Mouse (Mus musculus) hindlimb bud, embryonic 11.5 days (tissue): ENCODE measurements at regions not wholly inside any gene's neighbourhood (a gene's known extent, or its start where the extent isn't known, plus 50 kb on each side); places are given as distances from the start of the nearest gene placed in this dataset.
"Not testable (repeated sequence)": the region's sequence is repeated elsewhere in the genome, so short reads cannot be mapped to it uniquely, and the experiment has no call there.

ENCODE experiments used
- DNase-seq: peaks from one replicate; pipeline ENCODE4 v3.0.0-alpha.2; 2012; ENCODE audit warnings: low read depth, low spot score; ENCODE audit errors: extremely low spot score

DNA sequence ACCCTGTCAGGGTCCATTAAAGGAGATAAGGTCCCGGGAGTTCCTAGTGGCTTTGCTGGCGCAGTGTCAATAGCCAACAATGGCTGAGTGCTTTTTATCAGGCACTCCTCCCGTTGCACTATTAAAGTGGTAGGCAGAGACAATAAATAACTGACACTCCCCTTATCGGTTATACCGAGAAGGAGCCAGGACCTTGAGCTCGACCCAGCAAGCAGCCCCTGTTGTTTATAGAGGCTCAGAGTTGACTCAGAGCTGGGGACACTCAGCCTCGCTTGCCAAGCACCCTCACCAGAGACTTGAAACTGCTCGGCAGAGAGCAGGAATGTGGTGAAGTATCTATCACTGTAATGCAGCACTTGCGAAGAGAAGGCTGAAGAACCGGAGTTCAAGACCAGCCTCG lies 102.5 kb upstream of the Jarid2 start:
- DNase-seq, result no peak

DNA sequence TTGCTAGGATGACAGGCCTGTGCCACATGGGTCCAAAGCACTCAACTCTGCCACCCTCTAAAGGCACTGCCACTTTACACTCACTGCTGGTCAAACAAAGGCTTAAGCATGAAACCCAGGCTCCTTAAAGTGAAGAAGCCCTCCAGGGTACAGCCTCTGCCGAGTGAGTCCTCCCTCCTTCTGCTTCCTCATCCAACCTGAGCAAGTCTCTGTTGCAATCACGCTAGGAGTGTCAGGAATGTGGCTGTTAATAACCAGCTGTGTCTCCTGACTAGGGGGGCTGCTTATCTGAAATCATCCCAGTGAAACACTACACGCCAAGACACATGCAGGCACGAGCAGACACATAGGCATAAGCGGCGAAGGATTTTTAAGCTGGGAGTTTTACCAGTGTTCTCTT lies 99.2 kb upstream of the Jarid2 start:
- DNase-seq, result no peak

DNA sequence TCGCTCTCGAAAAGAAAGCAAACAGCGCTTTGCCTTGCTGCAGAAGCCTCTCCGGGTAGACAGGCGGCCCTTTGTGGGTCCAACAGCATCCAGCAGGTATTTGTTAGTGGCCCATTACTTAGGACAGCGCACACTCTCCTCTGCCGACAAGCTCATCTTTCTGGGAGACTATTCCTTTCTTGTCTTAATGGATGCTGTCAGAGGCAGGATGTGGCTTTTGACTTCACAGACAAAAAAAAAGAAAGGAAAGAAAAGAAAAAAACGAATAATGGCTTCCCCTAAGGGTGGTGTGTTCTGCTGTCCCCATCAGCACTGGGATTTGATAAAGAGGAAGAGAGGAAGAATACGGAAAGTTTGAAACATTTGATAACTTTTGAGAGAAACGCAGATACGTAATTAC lies 94.7 kb upstream of the Jarid2 start:
- DNase-seq, result no peak

DNA sequence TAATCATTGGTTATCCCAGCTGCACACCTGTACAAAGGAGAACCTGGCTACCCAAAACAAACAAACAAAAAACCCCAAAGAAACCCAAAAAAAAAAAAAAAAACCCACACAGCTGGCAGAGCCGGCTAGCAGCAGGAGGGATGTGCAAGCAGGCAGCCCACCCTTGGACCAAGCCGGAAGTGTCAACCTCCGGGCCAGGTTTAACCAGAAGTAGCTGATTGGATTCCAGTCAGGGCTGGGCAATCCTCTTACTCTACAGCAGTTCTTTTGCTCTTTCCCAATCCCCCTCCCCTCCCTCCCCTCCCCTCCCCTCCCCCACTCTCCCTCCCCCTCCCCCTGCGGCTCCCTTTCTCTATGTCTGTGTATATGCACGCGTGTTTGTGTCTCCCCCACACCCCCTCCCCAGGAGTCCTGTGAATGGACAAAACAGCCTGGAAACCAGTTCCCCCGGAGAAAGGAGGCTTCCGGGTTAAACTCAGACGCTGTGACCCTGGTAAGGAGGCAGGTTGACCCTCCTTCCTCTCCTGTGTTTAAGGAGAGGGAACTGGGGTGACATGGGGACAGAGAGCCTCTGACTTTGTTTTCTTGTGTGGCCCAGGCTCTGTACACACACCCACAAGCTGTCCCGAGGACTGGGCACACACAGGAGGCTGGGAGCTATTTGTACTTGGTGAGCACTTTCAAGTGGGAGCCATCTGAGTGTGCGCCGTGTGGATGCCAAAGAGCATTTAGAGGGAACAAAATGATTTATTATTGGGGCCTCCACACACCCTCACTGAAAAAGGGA lies 93.9 kb upstream of the Jarid2 start:
- DNase-seq, result no peak

DNA sequence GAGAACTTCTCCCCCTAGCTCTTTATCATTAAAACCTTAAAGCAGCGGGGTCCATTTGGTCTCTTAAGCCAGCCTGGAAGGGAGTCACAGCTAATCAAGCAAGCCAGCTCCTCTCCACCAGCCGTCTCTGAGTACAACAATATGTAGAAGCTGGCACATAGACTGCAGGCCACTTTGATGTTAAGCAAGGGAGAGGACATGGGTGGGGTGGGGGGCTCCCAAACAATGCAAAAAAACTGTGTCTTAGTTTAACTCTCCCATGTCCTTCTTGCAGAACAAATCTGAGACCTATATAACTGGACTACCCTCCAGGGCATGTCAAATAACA lies 93.3 kb upstream of the Jarid2 start:
- DNase-seq, result no peak

DNA sequence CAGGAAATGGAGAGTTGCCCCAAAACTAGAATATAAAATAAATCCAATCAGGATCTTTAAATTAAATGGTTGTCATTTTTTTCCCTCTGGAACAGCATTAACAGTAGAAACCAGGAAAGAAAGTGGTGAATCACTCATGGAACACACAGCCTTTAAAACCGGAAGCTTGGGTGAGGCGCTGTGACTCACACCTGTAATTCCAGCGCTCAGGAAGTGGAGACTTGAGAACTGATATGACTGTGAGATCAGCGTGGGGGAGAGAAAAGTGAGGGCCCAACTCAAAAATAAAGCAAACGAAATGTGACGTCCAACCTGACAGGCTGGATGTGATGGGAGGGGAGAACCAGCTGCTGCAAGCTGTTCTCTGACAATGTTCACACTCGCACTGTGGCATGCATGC lies 86.9 kb upstream of the Jarid2 start:
- no peak for DNase-seq

DNA sequence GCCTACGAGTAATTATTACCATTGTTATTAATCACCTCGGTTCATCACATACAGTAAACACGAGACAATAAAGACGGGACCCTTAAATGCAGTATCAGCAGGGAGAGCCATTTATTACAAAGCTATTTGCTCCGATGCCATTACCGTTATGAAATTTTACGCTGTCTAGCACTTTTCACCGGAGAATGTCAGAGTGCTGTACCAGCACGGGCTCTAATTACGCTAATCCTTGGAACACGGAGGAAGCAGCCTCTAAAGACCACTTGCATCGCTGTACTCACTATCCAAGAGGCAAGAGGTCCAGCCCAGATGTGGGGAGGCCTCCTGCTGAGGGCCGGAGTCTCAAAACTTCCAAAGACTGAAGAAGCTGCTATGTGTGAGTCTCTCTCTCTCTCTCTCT lies 79.2 kb upstream of the Jarid2 start:
- no peak for DNase-seq

DNA sequence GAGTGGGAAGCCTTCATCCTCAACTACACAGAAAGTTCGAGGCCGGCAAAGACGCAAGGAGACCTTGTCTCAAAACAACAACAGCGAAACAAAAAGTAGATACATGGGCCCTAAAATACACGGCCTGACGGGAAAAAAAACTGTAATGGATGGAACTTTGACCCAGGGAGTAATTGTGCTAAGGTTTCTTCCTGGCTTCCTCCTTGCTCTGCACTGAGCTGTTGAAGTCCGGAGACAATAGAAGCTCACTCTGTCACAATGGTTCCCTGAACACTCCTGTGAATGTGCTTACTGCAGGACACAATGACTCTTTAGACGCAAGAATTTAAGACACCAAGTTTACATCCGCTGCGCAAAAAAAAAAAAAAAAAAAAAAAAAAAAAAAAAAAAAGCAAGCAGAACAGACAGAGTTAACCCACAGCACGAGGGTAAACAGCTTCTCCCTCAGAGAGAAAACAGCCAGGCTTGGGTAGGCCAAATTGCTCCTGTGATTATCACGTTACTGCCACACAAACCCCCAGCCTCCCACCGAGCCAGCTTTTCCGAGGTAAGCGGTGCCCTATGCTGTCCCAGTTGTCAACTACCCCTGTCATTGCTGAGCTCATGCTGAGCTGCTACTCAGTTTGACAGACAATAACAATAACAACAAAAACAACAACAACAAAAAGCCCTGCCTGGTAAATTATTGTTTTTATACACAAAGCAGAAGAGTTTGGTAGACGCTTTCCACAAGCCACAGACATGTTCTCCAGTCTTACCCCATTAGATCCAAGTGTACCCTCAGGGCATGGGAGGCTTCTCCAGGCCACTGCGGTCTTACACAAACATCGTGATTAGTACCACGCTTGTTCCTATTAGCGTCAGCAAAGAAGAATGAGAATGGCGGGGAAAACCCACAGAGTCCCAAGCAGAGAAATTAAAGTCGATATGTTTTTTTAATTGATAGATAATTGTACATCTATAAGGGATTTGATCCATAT lies 77.7 kb upstream of the Jarid2 start:
- no peak for DNase-seq

DNA sequence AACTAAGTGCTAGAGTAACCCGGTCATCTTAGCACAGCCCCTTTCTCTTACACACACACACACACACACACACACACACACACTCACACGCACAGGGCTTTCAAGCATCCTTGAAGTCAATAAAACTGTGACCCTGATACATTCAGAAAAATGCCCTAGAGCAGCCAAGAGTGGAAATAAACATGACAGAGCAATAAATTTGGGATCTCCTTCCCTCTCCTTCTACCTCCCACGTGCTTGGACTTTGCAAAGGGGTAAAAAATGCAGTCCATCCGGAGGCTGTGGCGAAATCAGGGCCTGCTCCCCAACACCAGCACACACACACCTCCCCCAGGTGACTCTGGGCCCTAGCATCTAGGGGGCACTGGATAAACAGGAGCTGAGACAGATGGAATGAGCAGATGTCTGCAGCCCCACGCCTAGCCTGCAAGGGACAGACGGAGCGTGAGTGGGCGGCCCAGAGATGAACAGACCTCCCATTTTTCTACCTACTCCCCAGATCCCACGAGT lies 71.3 kb upstream of the Jarid2 start:
- no peak for DNase-seq

DNA sequence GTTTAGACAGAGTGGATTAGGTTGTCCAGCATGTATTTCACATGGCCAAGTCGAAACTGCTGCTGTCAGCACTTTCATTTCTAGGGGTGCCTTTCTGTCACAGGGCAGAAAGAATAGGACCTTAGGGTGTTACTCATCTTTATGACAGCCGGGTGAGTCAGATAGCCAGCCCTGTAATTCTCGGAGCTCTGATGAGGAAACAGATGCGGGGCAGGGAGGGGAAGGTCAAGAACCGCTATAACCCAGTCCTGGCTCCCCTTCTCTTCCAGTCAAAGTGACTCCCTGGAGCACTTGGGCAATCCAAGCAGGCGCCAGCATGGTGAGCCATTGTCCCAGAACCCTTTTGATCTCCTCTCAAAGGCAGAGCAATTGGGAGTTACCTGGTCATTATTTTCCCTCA lies 69.4 kb upstream of the Jarid2 start:
- no peak for DNase-seq

DNA sequence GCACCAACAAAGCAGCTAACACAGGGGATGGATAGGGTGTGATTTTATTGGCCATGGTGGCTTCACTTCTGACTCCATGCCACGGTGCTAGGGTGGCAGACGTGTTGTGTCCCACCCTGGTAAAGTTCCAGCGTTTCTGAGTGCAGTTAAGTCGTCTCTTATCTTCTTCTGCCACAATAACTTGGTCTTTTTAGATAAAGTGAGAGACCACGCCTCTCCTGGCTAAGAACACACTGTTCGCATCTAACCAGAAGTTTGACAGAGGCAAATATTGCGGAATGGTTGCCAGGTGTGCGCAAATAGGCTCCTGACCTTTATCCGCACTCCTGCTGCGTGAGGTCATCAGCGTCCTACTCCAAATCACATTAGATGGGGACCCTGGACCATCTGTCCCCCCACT lies 66.2 kb upstream of the Jarid2 start:
- DNase-seq, result no peak

DNA sequence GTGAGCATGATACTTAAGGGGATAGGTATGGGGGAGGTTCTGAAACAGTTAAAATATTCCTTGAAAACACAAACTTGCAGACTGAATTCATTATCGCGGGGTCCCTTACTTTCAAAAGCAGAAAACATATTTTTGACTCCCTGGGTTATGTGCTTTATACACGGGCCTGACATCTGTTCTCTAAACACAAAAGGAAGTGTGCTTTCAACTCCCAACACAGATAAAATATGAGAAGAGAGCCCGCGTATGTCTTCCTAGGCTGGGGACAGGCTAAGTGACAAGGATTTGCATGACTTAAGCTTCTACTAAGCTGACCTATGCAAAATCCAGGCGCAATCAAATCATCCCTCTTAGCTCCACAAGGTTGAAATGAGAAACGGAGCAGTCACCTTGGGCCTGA lies 65.5 kb upstream of the Jarid2 start:
- no peak for DNase-seq

DNA sequence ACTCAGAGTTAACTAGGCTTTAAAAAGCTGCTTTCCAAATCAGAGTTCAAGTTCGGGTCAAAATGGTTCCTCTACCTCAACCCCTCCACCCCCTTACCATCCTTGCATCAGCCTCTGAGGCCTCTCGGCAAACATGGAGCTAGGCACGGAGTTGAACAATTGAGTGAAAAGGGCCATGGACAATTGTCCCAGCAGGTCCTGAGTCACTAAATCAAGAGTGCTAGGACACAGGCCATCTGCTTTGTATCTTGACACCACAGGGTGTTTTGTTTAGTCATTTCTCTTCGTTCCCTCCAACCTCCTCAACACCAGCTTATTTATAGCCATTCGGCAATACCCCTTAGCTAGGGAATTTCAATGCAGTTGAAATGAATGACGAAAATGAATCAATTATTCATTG lies 59.5 kb upstream of the Jarid2 start:
- DNase-seq, result no peak

DNA sequence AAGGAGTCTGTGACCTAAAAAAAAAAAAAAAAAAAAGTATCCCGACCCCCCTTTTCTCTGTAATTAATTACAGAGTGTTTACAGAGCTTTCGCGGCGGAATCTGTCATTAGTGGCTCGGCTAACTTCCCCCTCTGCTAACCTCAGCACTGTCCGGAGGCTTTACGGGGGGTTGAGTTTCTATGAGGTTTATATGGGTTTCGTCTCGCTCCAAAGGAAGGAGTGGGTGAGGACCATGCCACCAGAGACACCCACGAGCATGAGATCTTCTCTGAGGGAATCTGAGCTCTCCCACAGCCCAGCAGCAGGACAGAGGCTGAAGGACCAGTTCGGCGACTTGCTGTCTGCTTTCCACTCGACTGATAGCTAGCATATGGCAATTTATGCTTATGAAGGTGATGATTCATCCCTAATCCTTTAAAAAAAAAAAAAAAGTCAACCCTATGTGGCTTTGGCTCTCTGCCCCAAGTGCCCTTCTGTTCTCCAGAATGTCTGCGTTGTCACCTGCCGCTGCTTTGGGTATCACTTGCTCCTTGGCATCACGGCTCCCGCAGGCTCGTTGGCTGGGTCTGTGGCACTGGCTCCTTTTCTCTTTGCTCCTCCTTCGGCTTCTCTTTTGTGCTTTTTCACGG lies 55.8 kb upstream of the Jarid2 start:
- no peak for DNase-seq

DNA sequence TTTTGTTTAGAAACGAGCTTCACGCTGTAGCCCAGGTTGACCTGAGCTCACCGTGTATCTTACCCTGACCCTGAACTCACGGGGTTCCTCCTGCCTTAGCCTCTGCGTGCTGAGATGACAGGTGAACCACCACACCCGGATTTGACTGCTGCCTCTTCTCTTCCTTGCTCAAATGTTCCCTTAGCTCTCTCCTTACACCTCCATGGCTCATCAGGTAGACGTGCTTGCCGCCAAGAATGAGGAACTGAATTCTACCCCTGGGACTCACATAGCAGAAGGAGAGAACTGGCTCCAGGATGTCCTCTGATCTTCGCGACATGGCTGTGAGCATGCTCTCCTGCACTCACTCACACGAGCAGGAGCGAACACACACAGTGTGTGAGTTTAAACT lies 55.3 kb upstream of the Jarid2 start:
- DNase-seq, result no peak

DNA sequence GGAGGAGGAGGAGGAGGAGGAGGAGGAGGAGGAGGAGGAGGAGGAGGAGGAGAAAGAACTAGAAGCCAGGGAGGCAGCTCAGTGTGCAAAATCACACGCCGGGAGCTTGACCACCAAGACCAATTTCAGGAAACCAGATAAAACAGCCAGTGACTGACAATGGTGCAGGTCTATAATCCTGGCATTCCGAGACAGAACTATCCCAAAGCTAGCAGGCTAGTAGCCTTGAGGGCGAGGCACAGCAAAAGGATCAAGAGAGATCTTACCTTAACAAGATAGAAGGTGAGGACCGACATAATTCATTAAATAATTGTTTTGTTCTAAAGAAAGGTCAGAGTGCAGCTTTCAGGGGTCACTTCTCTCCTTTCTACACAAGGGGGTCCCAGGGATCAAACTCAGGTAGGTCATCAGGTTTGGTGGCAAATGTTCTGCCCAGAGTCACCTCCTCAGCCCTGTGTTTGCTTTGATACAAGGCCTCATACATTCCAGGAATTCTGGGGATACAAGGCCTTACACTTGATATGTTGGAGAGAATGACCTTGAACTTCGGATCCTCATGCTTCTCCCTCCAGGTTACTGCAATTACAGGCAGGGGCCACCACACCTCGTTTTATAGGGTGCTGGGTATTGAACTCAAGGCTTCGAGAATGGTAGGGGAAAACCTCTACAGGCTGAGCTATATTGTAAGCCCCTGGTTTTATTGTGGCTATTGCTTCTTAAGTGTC lies 54.2 kb upstream of the Jarid2 start:
- DNase-seq, result no peak

DNA sequence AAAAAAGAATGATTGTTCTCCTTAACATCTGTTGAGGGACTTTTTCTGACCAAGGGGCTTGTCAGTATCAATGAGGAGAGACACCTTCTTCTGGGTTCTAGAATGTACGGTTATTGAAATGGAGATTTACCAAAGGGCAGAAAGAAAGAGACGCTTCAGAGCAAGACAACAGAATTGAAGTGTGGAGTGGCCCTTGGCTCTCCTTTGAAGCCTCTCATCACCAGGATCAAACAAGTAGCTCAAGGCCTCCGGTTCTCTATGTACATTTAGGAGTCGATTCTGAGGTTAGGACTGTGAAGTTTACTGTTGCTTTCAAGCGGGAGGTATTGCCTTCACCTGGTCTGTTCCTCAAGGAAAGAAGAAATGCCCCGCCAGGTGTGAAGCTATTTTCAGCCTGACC lies 53.2 kb upstream of the Jarid2 start:
- DNase-seq, result no peak

DNA sequence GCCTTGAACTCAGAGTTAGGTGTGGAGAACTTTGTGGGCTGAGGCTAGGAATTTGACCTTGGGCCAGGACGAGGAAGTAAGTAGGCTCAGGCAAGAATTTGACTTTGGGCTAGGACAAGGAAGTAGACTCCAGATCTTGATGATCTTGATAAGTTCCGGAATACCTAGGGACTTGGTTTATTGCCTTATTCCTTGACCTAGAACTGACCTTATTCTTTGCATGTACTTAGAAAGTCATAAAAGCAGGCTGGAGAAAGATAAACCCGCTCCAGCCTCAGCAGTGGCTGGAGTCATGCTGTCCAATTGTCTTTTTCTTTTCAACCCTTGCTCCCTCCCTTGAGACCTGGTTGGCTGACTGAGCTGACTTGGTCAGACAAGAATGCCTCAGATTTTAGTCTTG lies 51.2 kb upstream of the Jarid2 start:
- no peak for DNase-seq

DNA sequence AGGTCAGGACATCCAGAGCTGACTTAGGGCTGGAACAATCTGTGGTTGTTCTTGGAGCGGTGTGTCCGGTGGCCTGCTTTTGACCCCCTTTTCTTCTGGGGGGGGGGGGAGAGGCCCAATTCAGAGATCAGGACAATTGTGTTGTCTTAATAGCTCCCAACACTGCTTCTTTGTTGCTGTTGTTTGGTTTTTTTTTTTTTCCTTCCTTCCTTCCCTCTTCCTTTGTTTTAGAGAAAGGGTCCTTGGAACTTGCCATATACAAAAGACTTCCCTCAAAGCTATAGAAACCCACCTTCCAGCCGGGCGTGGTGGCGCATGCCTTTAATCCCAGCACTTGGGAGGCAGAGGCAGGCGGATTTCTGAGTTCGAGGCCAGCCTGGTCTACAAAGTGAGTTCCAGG lies 49.8 kb upstream of the Jarid2 start:
- not testable (repeated sequence) for DNase-seq
